Mouse (Mus musculus) liver, embryonic 12.5 days (tissue): ENCODE measurements around the gene Smurf1. TPM values are rescaled to one million over a fixed set of nuclear protein-coding genes. Genes with fewer than 3 reads are reported as not detected.

Experiments
- microRNA-seq: library from miRNA; unstranded; fragments of <30 nt; microRNA quantifications from one replicate; pipeline ENCODE4, GENCODE M21; 2017
- polyA plus RNA-seq: library from polyadenylated mRNA; unstranded; fragments of >200 nt; fragmentation: Nextera tagmentation; extraction: Ambion mirVana; gene quantifications from 2 replicates; pipeline ENCODE4 v1.2.1, GENCODE M21; 2016

Smurf1 gene
- polyA plus RNA-seq, 1 experiment from 2014 or later = 4.2 TPM

Small RNA genes within 50 kb of the gene (microRNA-seq; reads per million reads assigned to microRNA genes)
- not detected for gene Mir7039

Other genes starting within 250 kb of the Smurf1 start
- 0.31 and 0.33 TPM in 2 replicates for gene Tmem130, start 204.0 kb downstream of the Smurf1 start, polyA plus RNA-seq
- gene Trrap, start 198.1 kb downstream of the Smurf1 start, polyA plus RNA-seq = 29.4 and 29.5 TPM in 2 replicates
- not detected in 2 replicates for gene Gm4871, start 66.9 kb upstream of the Smurf1 start, polyA plus RNA-seq
- not detected in 2 replicates for gene 1700018F24Rik, start 77.1 kb upstream of the Smurf1 start, polyA plus RNA-seq
- 74.5 and 75.5 TPM in 2 replicates for gene Arpc1a, start 118.0 kb upstream of the Smurf1 start, polyA plus RNA-seq
- gene Kpna7, start 118.2 kb upstream of the Smurf1 start, polyA plus RNA-seq = 0.05 TPM in 2 replicates
- gene Arpc1b, start 148.4 kb upstream of the Smurf1 start, polyA plus RNA-seq = 175 and 180 TPM in 2 replicates
- 78.0 and 80.6 TPM in 2 replicates for gene Pdap1, start 174.4 kb upstream of the Smurf1 start, polyA plus RNA-seq
- 171 TPM in 2 replicates for gene Bud31, start 174.5 kb upstream of the Smurf1 start, polyA plus RNA-seq
- gene Ptcd1, start 201.3 kb upstream of the Smurf1 start, polyA plus RNA-seq = 12.2 and 12.6 TPM in 2 replicates
- 39.0 and 39.1 TPM in 2 replicates for gene Cpsf4, start 201.4 kb upstream of the Smurf1 start, polyA plus RNA-seq
- 460 and 491 TPM in 2 replicates for gene Atp5j2, start 226.2 kb upstream of the Smurf1 start, polyA plus RNA-seq
- gene Zkscan14, start 236.0 kb upstream of the Smurf1 start, polyA plus RNA-seq = 5.8 TPM in 2 replicates
- 5.3 and 5.9 TPM in 2 replicates for gene Zkscan5, start 238.7 kb upstream of the Smurf1 start, polyA plus RNA-seq